Mouse (Mus musculus): Measurements from ENCODE around the gene Samd15.

DNA sequence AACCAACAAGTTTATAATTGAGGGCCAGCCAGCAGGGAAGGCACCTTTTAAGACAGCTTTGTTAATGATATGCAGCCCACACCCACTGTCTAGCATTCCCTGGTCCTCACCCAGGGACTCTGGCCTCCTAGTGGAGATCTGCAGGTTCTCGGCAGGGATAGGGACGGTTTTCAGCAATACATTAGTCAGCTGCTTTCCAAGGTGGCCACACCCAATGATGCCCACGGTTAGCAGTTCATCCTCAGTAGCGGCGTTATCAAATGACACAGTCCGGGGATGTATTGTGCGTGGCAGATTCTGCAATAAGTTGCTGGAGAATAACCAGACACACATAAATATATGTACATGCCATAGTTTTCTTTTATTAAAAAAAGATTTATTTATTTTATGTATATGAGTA, 27.3 kb downstream of the Samd15 start:
- TF ChIP-seq CTCF (IDR thresholded peaks at IDR 0.05; ENCODE audit: low read depth) (0 out of 2 replicates have a peak, but pooled peaks have one; percentile 6), EP300 (optimal IDR thresholded peaks at IDR 0.05) (no peak)

Data from stomach, postnatal 0 days (tissue).